Mouse (Mus musculus): Measurements from ENCODE around the gene Myo1b. TPM values are rescaled to one million over a fixed set of nuclear protein-coding genes. Genes with fewer than 3 reads are reported as not detected.

Gene Myo1b
- polyA plus RNA-seq, 1 experiment from 2014 or later, result 89.4 TPM

DNA sequence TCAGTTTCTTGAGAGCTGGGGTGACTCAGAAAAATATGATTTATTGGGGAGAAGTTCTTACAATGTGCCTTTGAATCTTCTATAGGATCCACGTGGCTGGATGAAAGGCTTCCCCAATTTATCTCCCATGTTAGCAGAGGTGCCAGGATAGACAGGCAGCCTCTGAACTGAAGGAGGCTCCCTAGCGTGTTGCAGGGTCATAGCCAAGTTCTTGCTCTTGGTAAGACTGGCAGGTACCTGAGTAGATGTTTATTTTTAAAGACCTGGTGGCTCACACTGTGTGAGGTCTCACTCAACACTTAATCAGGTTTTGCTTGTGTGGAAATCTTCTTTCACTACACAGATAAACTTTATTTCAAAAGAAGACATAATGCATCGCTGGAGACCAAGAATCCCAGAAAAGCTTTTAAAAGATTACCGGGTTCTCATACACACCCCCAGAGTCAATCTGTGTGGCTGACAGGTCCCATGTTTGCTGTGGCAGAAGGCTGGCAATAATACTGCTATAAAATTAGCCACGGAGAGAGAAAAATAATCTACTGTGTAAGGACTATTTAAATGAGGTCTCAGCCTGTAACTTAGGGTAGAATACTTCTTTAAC is 176.5 kb downstream of the Myo1b start:
- no peak overlapping the region for H3K4me3 ChIP-seq
- 36% methylated on average over 5 of the region's 5 CpGs for WGBS
- peak; percentile 32; the same call in 1 of the 2 replicates for ATAC-seq (ENCODE audit: borderline replicate concordance, extremely low read depth, low FRiP score, low TSS enrichment)
- no peak overlapping the region for H3K4me2 ChIP-seq
- H3K36me3 ChIP-seq, result no peaks in the 10 kb centered on the region
- H3K27ac ChIP-seq, result no peak overlapping the region
- no peaks in the 10 kb centered on the region for H3K27me3 ChIP-seq
- H3K4me1 ChIP-seq, result no peaks in the 10 kb centered on the region
- H3K9me3 ChIP-seq, result no peaks in the 10 kb centered on the region
- no peak overlapping the region for H3K9ac ChIP-seq

DNA sequence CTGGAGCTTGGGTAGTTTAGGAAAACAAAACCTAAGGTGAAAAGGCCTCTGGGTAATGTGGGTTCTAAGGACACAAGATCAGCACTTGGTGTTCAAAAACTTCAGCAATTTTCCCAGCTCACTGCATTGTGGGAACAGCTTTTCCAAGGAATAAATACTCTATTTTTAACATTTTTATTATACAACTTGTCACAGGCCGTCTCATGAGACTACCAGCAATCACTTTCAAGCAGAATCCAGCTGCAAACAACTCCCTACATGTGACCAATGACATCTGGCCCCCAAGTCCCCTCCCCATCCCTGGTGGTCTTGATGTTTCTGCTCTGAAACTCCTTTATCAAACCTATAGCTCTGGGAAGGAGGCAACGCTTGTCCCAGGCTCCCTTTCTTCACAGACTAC is 179.0 kb downstream of the Myo1b start:
- Histone ChIP-seq H3K27me3 (no peaks in the 10 kb centered on the region), H3K4me3 (no peak overlapping the region), H3K9me3 (no peaks in the 10 kb centered on the region), H3K27ac (no peak overlapping the region), H3K4me1 (no peaks in the 10 kb centered on the region), H3K9ac (no peak overlapping the region), H3K36me3 (no peaks in the 10 kb centered on the region), H3K4me2 (no peak overlapping the region)
- ATAC-seq (ENCODE audit: borderline replicate concordance, extremely low read depth, low FRiP score, low TSS enrichment), result 0 out of 2 replicates have a peak, but pooled peaks have one; percentile 27
- whole genome bisulfite sequencing, result 47% methylated on average over 2 of the region's 2 CpGs

DNA sequence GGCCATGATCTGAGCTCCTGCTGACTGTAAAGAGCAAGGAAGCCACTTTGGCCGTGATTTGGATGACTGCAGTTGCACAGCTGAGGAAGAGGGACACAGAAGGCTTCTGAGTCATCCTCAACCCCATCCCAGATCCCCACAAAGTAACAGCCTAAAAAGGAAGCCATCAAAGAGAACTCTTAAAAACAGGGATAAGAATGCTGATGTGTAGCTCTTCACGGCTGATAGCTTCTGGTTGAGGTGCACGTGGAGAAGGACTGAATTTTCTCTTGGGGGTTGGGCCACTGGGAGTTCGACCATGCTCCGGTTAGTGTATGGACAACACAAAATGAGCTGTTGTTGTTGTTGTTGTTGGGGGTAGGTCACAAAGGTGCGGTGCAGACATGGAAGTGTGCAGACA is 181.2 kb downstream of the Myo1b start:
- ATAC-seq (ENCODE audit: borderline replicate concordance, extremely low read depth, low FRiP score, low TSS enrichment), result no peak
- no peak overlapping the region for H3K27ac ChIP-seq
- H3K4me2 ChIP-seq, result no peak overlapping the region
- no peak overlapping the region for H3K9ac ChIP-seq
- H3K36me3 ChIP-seq, result no peaks in the 10 kb centered on the region
- H3K4me3 ChIP-seq, result no peak overlapping the region
- H3K9me3 ChIP-seq, result no peaks in the 10 kb centered on the region
- H3K27me3 ChIP-seq, result no peaks in the 10 kb centered on the region
- WGBS, result 82% methylated on average over 6 of the region's 6 CpGs
- no peaks in the 10 kb centered on the region for H3K4me1 ChIP-seq

DNA sequence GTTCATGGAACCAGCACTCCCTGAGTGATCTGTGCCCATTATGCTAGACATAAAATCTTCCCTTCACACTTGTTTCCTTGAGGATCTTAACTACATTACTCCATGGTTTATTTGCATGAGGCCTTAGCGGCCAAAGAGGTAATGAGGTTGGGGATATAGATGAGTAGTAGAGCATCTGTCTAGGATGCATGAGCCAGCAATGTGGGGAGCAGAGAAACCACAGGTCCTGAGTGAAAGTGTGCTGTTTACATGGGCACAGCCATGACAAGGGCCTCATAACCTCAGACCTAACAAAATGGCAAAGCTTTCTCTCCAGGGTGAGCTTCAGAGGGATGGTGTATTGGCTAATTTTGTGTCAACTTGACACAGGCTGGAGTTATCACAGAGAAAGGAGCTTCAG is 186.5 kb downstream of the Myo1b start:
- Histone ChIP-seq H3K4me3 (no peak overlapping the region), H3K4me1 (no peaks in the 10 kb centered on the region), H3K27me3 (no peaks in the 10 kb centered on the region), H3K36me3 (no peaks in the 10 kb centered on the region), H3K9me3 (no peaks in the 10 kb centered on the region), H3K4me2 (no peak overlapping the region), H3K9ac (no peak overlapping the region), H3K27ac (no peak overlapping the region)
- WGBS, result 88% methylated on average over 1 of the region's 1 CpGs
- no peak for ATAC-seq (ENCODE audit: borderline replicate concordance, extremely low read depth, low FRiP score, low TSS enrichment)

DNA sequence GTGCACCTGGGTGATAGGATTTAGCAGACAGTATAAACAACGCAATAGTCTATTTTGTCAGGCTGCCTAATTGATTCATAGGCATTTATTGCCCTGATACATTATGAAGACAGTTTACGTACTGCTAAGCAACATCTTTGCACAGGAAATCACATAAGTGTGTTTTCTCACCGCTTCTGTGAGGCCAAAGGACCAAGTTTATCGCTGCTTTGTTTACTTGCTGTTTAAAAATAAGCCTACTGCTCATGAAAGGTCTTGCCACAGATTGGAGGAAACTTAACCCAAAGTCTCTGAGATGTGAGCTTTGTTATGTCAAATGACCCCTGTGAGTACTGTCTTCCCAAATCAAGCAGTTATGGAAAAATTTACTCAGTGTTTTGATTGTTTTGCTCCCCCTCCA is 187.1 kb downstream of the Myo1b start:
- H3K4me2 ChIP-seq, result no peak overlapping the region
- H3K4me3 ChIP-seq, result no peak overlapping the region
- H3K36me3 ChIP-seq, result no peaks in the 10 kb centered on the region
- H3K27me3 ChIP-seq, result no peaks in the 10 kb centered on the region
- no peak overlapping the region for H3K27ac ChIP-seq
- H3K9ac ChIP-seq, result no peak overlapping the region
- no peaks in the 10 kb centered on the region for H3K9me3 ChIP-seq
- 64% methylated on average over 4 of the region's 4 CpGs for WGBS
- no peak for ATAC-seq (ENCODE audit: borderline replicate concordance, extremely low read depth, low FRiP score, low TSS enrichment)
- H3K4me1 ChIP-seq, result no peaks in the 10 kb centered on the region

DNA sequence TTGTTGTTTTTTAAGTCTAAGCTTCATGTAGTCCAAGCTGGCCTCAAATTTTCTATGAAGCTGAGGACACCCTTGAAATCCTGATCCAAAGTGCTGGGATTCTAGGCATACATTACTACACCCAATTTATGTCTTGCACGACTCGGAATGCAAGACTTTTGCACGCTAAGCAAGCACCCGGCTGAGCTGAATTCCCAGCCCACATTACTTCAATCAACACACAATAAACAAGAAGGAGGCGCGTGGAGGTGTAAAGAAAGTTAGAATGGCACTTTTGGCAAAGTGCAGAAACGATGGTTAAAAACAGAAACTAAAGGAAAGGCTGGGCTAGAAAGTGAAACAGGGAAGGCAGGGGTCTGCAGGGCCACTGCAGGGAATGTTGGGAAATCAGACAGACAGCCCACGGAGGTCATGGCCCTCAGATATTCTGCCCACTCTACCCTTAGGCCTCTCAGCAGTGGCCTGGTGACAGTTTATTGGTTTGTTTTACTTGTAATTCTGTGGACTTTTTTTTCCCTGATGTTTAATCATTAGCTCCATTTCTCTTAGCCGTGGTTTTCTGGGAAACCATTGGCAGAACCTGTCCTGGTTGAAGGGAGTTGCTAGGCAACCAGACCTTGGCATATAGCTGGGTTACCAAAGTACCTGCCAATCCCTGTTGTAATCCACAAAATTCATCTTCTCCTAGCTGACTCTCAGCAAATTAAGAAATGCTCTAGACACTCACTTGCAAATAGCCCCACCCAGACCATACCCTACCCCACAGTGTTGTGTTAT is 195.8 kb downstream of the Myo1b start:
- no peaks in the 10 kb centered on the region for H3K36me3 ChIP-seq
- 0 out of 2 replicates have a peak overlapping the region, but pooled peaks have one; percentile 6 for H3K4me3 ChIP-seq
- H3K4me1 ChIP-seq, result 0 out of 2 replicates have a peak, but pooled peaks cover 4% of the 10 kb centered on the region
- no peak for ATAC-seq (ENCODE audit: borderline replicate concordance, extremely low read depth, low FRiP score, low TSS enrichment)
- no peaks in the 10 kb centered on the region for H3K9me3 ChIP-seq
- no peaks in the 10 kb centered on the region for H3K27me3 ChIP-seq
- H3K27ac ChIP-seq, result no peak overlapping the region
- WGBS, result 41% methylated on average over 9 of the region's 9 CpGs
- no peak overlapping the region for H3K9ac ChIP-seq
- H3K4me2 ChIP-seq, result peak overlapping the region; percentile 40

DNA sequence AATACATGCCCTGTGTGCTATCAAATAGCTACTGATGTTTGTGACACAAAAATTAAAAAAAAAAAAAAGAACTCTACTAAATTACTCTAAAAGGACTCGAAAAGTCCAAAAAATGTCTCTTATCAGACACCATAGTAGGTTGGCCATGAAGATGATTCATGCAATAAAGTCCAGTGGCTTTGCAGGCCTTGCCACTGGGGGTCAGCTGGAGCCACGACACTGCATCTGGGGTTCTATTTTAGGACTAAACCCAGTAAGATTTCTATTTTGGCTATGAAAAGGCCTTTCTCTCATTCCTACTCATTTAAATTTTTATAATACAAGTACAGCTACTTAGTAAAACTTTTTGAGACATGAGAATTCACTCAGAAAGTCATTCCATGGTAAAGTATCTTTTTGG is 205.0 kb downstream of the Myo1b start:
- Histone ChIP-seq H3K27ac (no peak overlapping the region), H3K4me1 (no peaks in the 10 kb centered on the region), H3K4me2 (no peak overlapping the region), H3K4me3 (no peak overlapping the region), H3K9me3 (no peaks in the 10 kb centered on the region), H3K36me3 (no peaks in the 10 kb centered on the region), H3K27me3 (no peaks in the 10 kb centered on the region), H3K9ac (no peak overlapping the region)
- ATAC-seq (ENCODE audit: borderline replicate concordance, extremely low read depth, low FRiP score, low TSS enrichment), result no peak
- 81% methylated on average over 2 of the region's 2 CpGs for WGBS

DNA sequence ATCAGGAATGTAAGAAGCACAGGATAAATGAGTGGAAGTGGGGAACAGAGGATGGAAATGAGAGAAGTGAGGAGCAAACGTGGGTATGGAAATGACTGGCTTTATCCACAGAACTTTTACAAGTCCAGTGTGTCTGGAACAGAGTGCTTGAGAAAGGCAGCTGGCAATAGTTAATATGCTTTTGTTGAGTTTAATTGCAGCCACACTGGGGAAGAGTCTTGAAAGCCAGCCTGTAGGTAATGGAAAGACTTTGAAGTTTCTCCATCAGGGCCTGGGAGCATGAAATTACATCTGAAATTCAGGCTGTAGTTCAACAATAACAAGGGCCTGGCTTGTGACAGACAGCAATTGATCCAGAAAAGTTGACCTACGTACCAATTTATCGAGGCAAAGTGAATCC is 209.8 kb downstream of the Myo1b start:
- Histone ChIP-seq H3K4me1 (no peaks in the 10 kb centered on the region), H3K27me3 (no peaks in the 10 kb centered on the region), H3K4me3 (no peak overlapping the region), H3K36me3 (no peaks in the 10 kb centered on the region), H3K9me3 (no peaks in the 10 kb centered on the region), H3K9ac (no peak overlapping the region), H3K27ac (no peak overlapping the region), H3K4me2 (no peak overlapping the region)
- 88% methylated on average over 3 of the region's 3 CpGs for WGBS
- ATAC-seq (ENCODE audit: borderline replicate concordance, extremely low read depth, low FRiP score, low TSS enrichment), result no peak

DNA sequence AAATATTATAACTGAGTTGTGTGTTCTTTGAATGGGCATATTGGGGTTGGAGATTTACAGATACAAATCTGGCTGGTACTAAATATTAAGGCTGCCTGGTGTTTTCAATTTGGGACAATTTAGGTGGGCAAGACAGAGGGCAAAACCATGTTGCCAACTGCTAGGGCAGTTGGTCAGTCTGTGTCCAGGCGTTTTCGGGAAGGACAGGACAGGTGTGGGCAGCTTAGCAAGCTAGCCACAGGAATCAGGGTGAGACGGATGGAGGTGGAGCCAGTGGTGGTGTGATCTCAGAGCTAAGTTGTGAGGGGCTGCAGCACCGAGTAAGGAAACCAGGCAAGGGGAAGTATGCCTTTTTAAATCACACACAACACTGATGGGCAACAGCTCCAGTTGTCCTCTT is 211.3 kb downstream of the Myo1b start:
- H3K27ac ChIP-seq, result no peak overlapping the region
- no peak for ATAC-seq (ENCODE audit: borderline replicate concordance, extremely low read depth, low FRiP score, low TSS enrichment)
- no peak overlapping the region for H3K9ac ChIP-seq
- H3K27me3 ChIP-seq, result no peaks in the 10 kb centered on the region
- no peaks in the 10 kb centered on the region for H3K4me1 ChIP-seq
- H3K36me3 ChIP-seq, result no peaks in the 10 kb centered on the region
- no peak overlapping the region for H3K4me2 ChIP-seq
- H3K9me3 ChIP-seq, result no peaks in the 10 kb centered on the region
- H3K4me3 ChIP-seq, result no peak overlapping the region
- WGBS, result 75% methylated on average over 4 of the region's 4 CpGs

Other genes with a start within 250 kb of the Myo1b start
- 2.2 and 3.3 TPM in 2 replicates for gene Stat4, start 71.1 kb upstream of the Myo1b start, polyA plus RNA-seq (2015; fragmentation: Nextera tagmentation; extraction: Ambion mirVana)
- 22.6 and 31.1 TPM in 2 replicates for gene Stat1, start 203.4 kb upstream of the Myo1b start, polyA plus RNA-seq (2015; fragmentation: Nextera tagmentation; extraction: Ambion mirVana)